ENCODE assay signal across 8 mouse cellular contexts in the genomic region with DNA sequence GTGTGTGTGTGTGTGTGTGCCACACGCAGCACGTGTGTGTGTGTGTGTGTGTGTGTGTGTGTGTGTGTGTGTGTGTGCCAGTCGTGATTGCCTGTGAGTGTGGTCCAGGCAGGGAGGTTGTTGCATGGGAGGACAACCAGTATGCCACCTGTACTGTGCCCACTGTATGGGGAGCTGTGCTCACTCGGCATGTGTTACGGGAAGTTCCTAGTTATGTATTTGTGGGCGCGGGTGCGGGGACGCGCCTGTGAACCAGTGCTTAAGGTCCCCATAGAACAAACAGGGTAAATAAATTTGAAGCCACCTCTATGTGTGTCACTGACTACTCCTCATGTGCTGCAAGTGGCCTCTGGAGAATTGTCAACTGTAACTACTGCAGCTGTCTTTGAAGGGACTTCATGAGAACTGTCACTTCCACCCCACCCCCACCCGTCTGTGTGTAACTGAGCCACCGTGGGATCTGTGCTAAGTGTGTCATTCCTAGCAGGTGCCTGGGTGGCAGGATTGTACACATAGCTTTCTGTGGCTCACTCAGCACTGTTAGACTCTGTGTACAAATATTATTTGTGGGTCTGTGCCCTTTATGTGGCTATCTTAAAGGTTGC. TPM values are rescaled to one million over a fixed set of nuclear protein-coding genes. Genes with fewer than 3 reads are reported as not detected.
DNase-seq lines count a peak whose midpoint lies in the region; ATAC-seq and TF ChIP-seq lines count a peak whose summit lies in the region.

No protein-coding gene starts in this region.

- no peaks in the 10 kb centered on the region for H3K27me3 ChIP-seq in heart, embryonic 10.5 days (ENCODE audit: insufficient read depth, poor library complexity, severe bottlenecking)
- H3K27me3 ChIP-seq in limb, embryonic 14.5 days (ENCODE audit: control insufficient read depth, insufficient read depth, low read length), result no peaks in the 10 kb centered on the region
- no peaks in the 10 kb centered on the region for H3K27me3 ChIP-seq in small intestine, adult 2 months (ENCODE audit: control insufficient read depth, insufficient read depth, low read length)

- peaks cover 56% of the 10 kb centered on the region for H3K4me1 ChIP-seq in heart, embryonic 10.5 days
- peaks cover 10% of the 10 kb centered on the region; the same call in 1 of the 2 replicates for H3K4me1 ChIP-seq in embryonic fibroblast, embryonic 13.5 days (ENCODE audit: control insufficient read depth, insufficient read depth, low read length)
- H3K4me1 ChIP-seq in limb, embryonic 14.5 days (ENCODE audit: control insufficient read depth, insufficient read depth, low read length), result peaks cover 53% of the 10 kb centered on the region
- peaks cover 30% of the 10 kb centered on the region for H3K4me1 ChIP-seq in small intestine, adult 2 months (ENCODE audit: control insufficient read depth, insufficient read depth, insufficient read length, low read length)

- no peak; the same call in 1 of the 2 replicates for TF ChIP-seq POLR2A in embryonic fibroblast, embryonic 13.5 days (IDR thresholded peaks at IDR 0.05; ENCODE audit: low read depth, low read length)
- TF ChIP-seq POLR2A in limb, embryonic 14.5 days (IDR thresholded peaks at IDR 0.05; ENCODE audit: borderline replicate concordance, extremely low read depth, insufficient read depth, insufficient read length), result no peak
- no peak for TF ChIP-seq POLR2A in small intestine, adult 2 months (IDR thresholded peaks at IDR 0.05; ENCODE audit: low read depth, low read length)

- peak overlapping the region; percentile 62 for H3K9ac ChIP-seq in limb, embryonic 14.5 days (ENCODE audit: low read depth, low read length, severe bottlenecking)

- H3K4me3 ChIP-seq in heart, embryonic 10.5 days, result peak overlapping the region; percentile 52
- H3K4me3 ChIP-seq in embryonic fibroblast, embryonic 13.5 days (ENCODE audit: insufficient read depth, low read length), result no peak overlapping the region
- peak overlapping the region; percentile 36 for H3K4me3 ChIP-seq in limb, embryonic 14.5 days (replicated peaks; ENCODE audit: low read length)
- H3K4me3 ChIP-seq in small intestine, adult 2 months (ENCODE audit: low read depth, low read length), result peak overlapping the region; percentile 61

- no peak for DNase-seq in heart, embryonic 10.5 days (ENCODE audit: low spot score)
- no peak for DNase-seq in heart, postnatal 4 days
- DNase-seq in CD4-positive, CD25-positive, alpha-beta regulatory T cell, adult 2 months (ENCODE audit: low read depth, low spot score), result peak; percentile 86
- DNase-seq in limb, embryonic 14.5 days (ENCODE audit: low spot score), result peak; percentile 34
- no peak for DNase-seq in urinary bladder, postnatal 4 days (ENCODE audit: low spot score in 2 of 2)
- DNase-seq in urinary bladder, adult 2 months (ENCODE audit: low spot score), result no peak

- no peak for ATAC-seq in limb, embryonic 14.5 days (ENCODE audit: low FRiP score, low read depth)

- peak overlapping the region; percentile 79 for H3K4me2 ChIP-seq in limb, embryonic 14.5 days (replicated peaks; ENCODE audit: low read depth, low read length, severe bottlenecking)

- no peaks in the 10 kb centered on the region for H3K9me3 ChIP-seq in heart, embryonic 10.5 days
- no peaks in the 10 kb centered on the region for H3K9me3 ChIP-seq in limb, embryonic 14.5 days (ENCODE audit: control insufficient read depth, low read length)

- H3K27ac ChIP-seq in heart, embryonic 10.5 days, result peak overlapping the region; percentile 96
- peak overlapping the region; percentile 99 for H3K27ac ChIP-seq in embryonic fibroblast, embryonic 13.5 days (ENCODE audit: insufficient read depth, low read length)
- peak overlapping the region; percentile 95 for H3K27ac ChIP-seq in limb, embryonic 14.5 days (replicated peaks; ENCODE audit: low read depth, low read length)
- H3K27ac ChIP-seq in small intestine, adult 2 months (ENCODE audit: insufficient read depth, low read depth, low read length), result peak overlapping the region; percentile 98

- WGBS in heart, embryonic 10.5 days, result 52% methylated on average over 9 of the region's 12 CpGs
- 47% methylated on average over 9 of the region's 12 CpGs for WGBS in limb, embryonic 14.5 days
- WGBS in small intestine, adult 2 months, result 5% methylated on average over 11 of the region's 12 CpGs

- peaks cover 20% of the 10 kb centered on the region for H3K36me3 ChIP-seq in heart, embryonic 10.5 days
- peaks cover 7% of the 10 kb centered on the region for H3K36me3 ChIP-seq in limb, embryonic 14.5 days (ENCODE audit: control insufficient read depth, insufficient read depth, low read length)
- H3K36me3 ChIP-seq in small intestine, adult 2 months (ENCODE audit: control insufficient read depth, insufficient read depth, low read length), result peaks cover 11% of the 10 kb centered on the region

- TF ChIP-seq CTCF in embryonic fibroblast, embryonic 13.5 days (IDR thresholded peaks at IDR 0.05; ENCODE audit: borderline replicate concordance, insufficient read depth, low read length), result no peak
- no peak for TF ChIP-seq CTCF in small intestine, adult 2 months (IDR thresholded peaks at IDR 0.05; ENCODE audit: extremely low read depth, insufficient read length, insufficient replicate concordance, low read depth, low read length)

RNA-seq across cellular contexts. Expression of gene Zfp36, which starts 2.4 kb away (rescaled TPM):
- 13.7 and 15.1 TPM in 2 replicates for polyA plus RNA-seq in heart, embryonic 10.5 days (2016; fragmentation: Nextera tagmentation; extraction: Ambion mirVana)
- total RNA-seq in heart, postnatal 4 days (2021), result 10 to 100 TPM; 12.7 to 12.9 TPM
- polyA plus RNA-seq in embryonic fibroblast, embryonic 13.5 days (2011; ENCODE audit: insufficient read length, low read depth, missing spikeins), result 23.4 and 27.4 TPM in 2 replicates
- polyA plus RNA-seq in limb, embryonic 14.5 days (2012; rRNA removed), result 12.3 and 19.0 TPM in 2 replicates
- polyA plus RNA-seq in limb, embryonic 14.5 days (2014; fragmentation: Nextera tagmentation; extraction: Ambion mirVana), result 16.0 TPM in 2 replicates
- polyA plus RNA-seq in small intestine, adult 2 months (2012; rRNA removed), result 85.4 and 196 TPM in 2 replicates
- 33.5 and 34.1 TPM in 2 replicates for polyA plus RNA-seq in urinary bladder, adult 2 months (2012; rRNA removed)

RNA-seq across cellular contexts. Expression of gene Plekhg2, which starts 10.1 kb away (rescaled TPM):
- 68.3 and 75.1 TPM in 2 replicates for polyA plus RNA-seq in heart, embryonic 10.5 days (2016; fragmentation: Nextera tagmentation; extraction: Ambion mirVana)
- total RNA-seq in heart, postnatal 4 days (2021), result 10 to 100 TPM; 42.1 to 42.9 TPM
- 66.5 and 68.5 TPM in 2 replicates for polyA plus RNA-seq in embryonic fibroblast, embryonic 13.5 days (2011; ENCODE audit: insufficient read length, low read depth, missing spikeins)
- 67.3 and 87.8 TPM in 2 replicates for polyA plus RNA-seq in limb, embryonic 14.5 days (2012; rRNA removed)
- 59.0 and 69.1 TPM in 2 replicates for polyA plus RNA-seq in limb, embryonic 14.5 days (2014; fragmentation: Nextera tagmentation; extraction: Ambion mirVana)
- polyA plus RNA-seq in small intestine, adult 2 months (2012; rRNA removed), result 22.9 and 58.2 TPM in 2 replicates
- 11.7 and 23.9 TPM in 2 replicates for polyA plus RNA-seq in urinary bladder, adult 2 months (2012; rRNA removed)

RNA-seq across cellular contexts. Expression of gene Med29, which starts 10.1 kb away (rescaled TPM):
- polyA plus RNA-seq in heart, embryonic 10.5 days (2016; fragmentation: Nextera tagmentation; extraction: Ambion mirVana), result 58.8 and 62.0 TPM in 2 replicates
- 10 to 100 TPM; 22.9 to 24.5 TPM for total RNA-seq in heart, postnatal 4 days (2021)
- polyA plus RNA-seq in embryonic fibroblast, embryonic 13.5 days (2011; ENCODE audit: insufficient read length, low read depth, missing spikeins), result 18.2 and 19.4 TPM in 2 replicates
- polyA plus RNA-seq in limb, embryonic 14.5 days (2012; rRNA removed), result 47.5 and 61.6 TPM in 2 replicates
- polyA plus RNA-seq in limb, embryonic 14.5 days (2014; fragmentation: Nextera tagmentation; extraction: Ambion mirVana), result 46.6 and 49.9 TPM in 2 replicates
- polyA plus RNA-seq in small intestine, adult 2 months (2012; rRNA removed), result 36.5 and 58.0 TPM in 2 replicates
- 25.6 and 30.8 TPM in 2 replicates for polyA plus RNA-seq in urinary bladder, adult 2 months (2012; rRNA removed)

RNA-seq across cellular contexts. Expression of gene Paf1, which starts 10.3 kb away (rescaled TPM):
- 79.8 and 81.3 TPM in 2 replicates for polyA plus RNA-seq in heart, embryonic 10.5 days (2016; fragmentation: Nextera tagmentation; extraction: Ambion mirVana)
- 10 to 100 TPM; 50.1 to 53.5 TPM for total RNA-seq in heart, postnatal 4 days (2021)
- 73.5 and 82.5 TPM in 2 replicates for polyA plus RNA-seq in embryonic fibroblast, embryonic 13.5 days (2011; ENCODE audit: insufficient read length, low read depth, missing spikeins)
- 97.8 and 102 TPM in 2 replicates for polyA plus RNA-seq in limb, embryonic 14.5 days (2012; rRNA removed)
- polyA plus RNA-seq in limb, embryonic 14.5 days (2014; fragmentation: Nextera tagmentation; extraction: Ambion mirVana), result 54.2 and 63.1 TPM in 2 replicates
- 27.6 and 67.1 TPM in 2 replicates for polyA plus RNA-seq in small intestine, adult 2 months (2012; rRNA removed)
- polyA plus RNA-seq in urinary bladder, adult 2 months (2012; rRNA removed), result 108 and 130 TPM in 2 replicates

RNA-seq across cellular contexts. Expression of gene Rps16, which starts 32.0 kb away (rescaled TPM):
- 726 and 844 TPM in 2 replicates for polyA plus RNA-seq in heart, embryonic 10.5 days (2016; fragmentation: Nextera tagmentation; extraction: Ambion mirVana)
- 1,000 to 10,000 TPM in 1 of 2 experiments, 100 to 1,000 TPM in 1; 972 to 1,025 TPM for total RNA-seq in heart, postnatal 4 days (2021)
- polyA plus RNA-seq in embryonic fibroblast, embryonic 13.5 days (2011; ENCODE audit: insufficient read length, low read depth, missing spikeins), result 997 and 1,079 TPM in 2 replicates
- 1,848 and 2,127 TPM in 2 replicates for polyA plus RNA-seq in limb, embryonic 14.5 days (2012; rRNA removed)
- 1,280 and 1,345 TPM in 2 replicates for polyA plus RNA-seq in limb, embryonic 14.5 days (2014; fragmentation: Nextera tagmentation; extraction: Ambion mirVana)
- 877 and 996 TPM in 2 replicates for polyA plus RNA-seq in small intestine, adult 2 months (2012; rRNA removed)
- polyA plus RNA-seq in urinary bladder, adult 2 months (2012; rRNA removed), result 1,939 and 2,023 TPM in 2 replicates

Comparison
In these comparisons a context has a peak if more than half of its experiments do, and no peak if none do; other contexts are left out.
1. DNase-seq: peak in CD4-positive, CD25-positive, alpha-beta regulatory T cell, adult 2 months (single experiment) and limb, embryonic 14.5 days (single experiment); none in heart, embryonic 10.5 days (single experiment), heart, postnatal 4 days (single experiment), urinary bladder, postnatal 4 days (0 of 2) and urinary bladder, adult 2 months (single experiment).
2. Peak in every context shown above with its lines, with median percentiles within 50 percentile points of each other: H3K27ac ChIP-seq.